Mouse (Mus musculus) forebrain, embryonic 11.5 days (tissue): ENCODE results near the gene Gm20388. TPM values are rescaled to one million over a fixed set of nuclear protein-coding genes. Genes with fewer than 3 reads are reported as not detected.
A peak's percentile ranks its signal among the peaks of the same experiment; 100 is the strongest.

Experiments used
- ATAC-seq: fragments of 200-750 bp; cut with Nextera tagmentation; replicated peaks from 2 replicates; pipeline ENCODE4 v1.8.0; 2017; ENCODE audit warnings: moderate TSS enrichment; ENCODE audit not compliant: low FRiP score
- DNase-seq: peaks from one replicate; pipeline ENCODE4 v3.0.0-alpha.2; 2017; ENCODE audit warnings: low spot score
- H3K27ac ChIP-seq: fragments of 300-500 bp; sonication (generic); 2 replicates; pipeline ENCODE4 v1.5.1; 2014; ENCODE audit warnings: low read depth, low read length
- H3K27me3 ChIP-seq: fragments of 300-500 bp; sonication (generic); 2 replicates; pipeline ENCODE4 v1.6.1; 2014; ENCODE audit warnings: mild to moderate bottlenecking, low read length, mixed read lengths; ENCODE audit not compliant: control insufficient read depth, insufficient read depth
- H3K36me3 ChIP-seq: fragments of 300-500 bp; sonication (generic); 2 replicates; pipeline ENCODE4 v1.6.1; 2014; ENCODE audit warnings: mild to moderate bottlenecking, low read length, moderate library complexity, mixed read lengths; ENCODE audit not compliant: control insufficient read depth, insufficient read depth
- H3K4me1 ChIP-seq: fragments of 300-500 bp; sonication (generic); replicated peaks from 2 replicates; pipeline ENCODE4 v1.6.1; 2014; ENCODE audit warnings: low read length, mixed read lengths; ENCODE audit not compliant: control insufficient read depth, insufficient read depth
- H3K4me2 ChIP-seq: fragments of 300-500 bp; sonication (generic); 2 replicates; pipeline ENCODE4 v1.6.1; 2014; ENCODE audit warnings: low read depth, mild to moderate bottlenecking, low read length, moderate library complexity, mixed read lengths; ENCODE audit not compliant: severe bottlenecking
- H3K4me3 ChIP-seq: fragments of 300-500 bp; sonication (generic); 2 replicates; pipeline ENCODE4 v1.5.1; 2014; ENCODE audit warnings: low read depth, low read length
- H3K9ac ChIP-seq: fragments of 300-500 bp; sonication (generic); 2 replicates; pipeline ENCODE4 v1.6.1; 2014; ENCODE audit warnings: low read length
- H3K9me3 ChIP-seq: fragments of 300-500 bp; sonication (generic); 2 replicates; pipeline ENCODE4 v1.6.1; 2016; ENCODE audit warnings: low read length, mixed read lengths; ENCODE audit not compliant: control insufficient read depth
- WGBS: fragments of 180-500 bp; shearing (Covaris S2); extraction: QIAGEN DNeasy Blood & Tissue Kit; methylation state at CpG from one replicate; pipeline ENCODE4 v1.1.7; 2014; 5-methylcytosine and 5-hydroxymethylcytosine counted together
- polyA plus RNA-seq: library from polyadenylated mRNA; unstranded; fragments of >200 nt; fragmentation: Nextera tagmentation; extraction: Ambion mirVana; gene quantifications from 2 replicates; pipeline ENCODE4 v1.2.1, GENCODE M21; 2014

Gm20388 gene
- polyA plus RNA-seq, 1 experiment from 2014 or later = not detected

- Histone ChIP-seq H3K4me3 (no peak overlapping the region), H3K9me3 (no peaks in the 10 kb centered on the region), H3K36me3 (no peaks in the 10 kb centered on the region), H3K27ac (no peak overlapping the region), H3K4me1 (no peaks in the 10 kb centered on the region), H3K4me2 (no peak overlapping the region), H3K9ac (no peak overlapping the region), H3K27me3 (no peaks in the 10 kb centered on the region)
- DNase-seq = no peak
- ATAC-seq = no peak
These were observed 73.4 kb downstream of the Gm20388 start for GRCm38 (mm10) chr8:119984085-119984484.

- H3K27me3 ChIP-seq = no peaks in the 10 kb centered on the region
- no peak for ATAC-seq
- 79% methylated on average over 5 of the region's 5 CpGs for WGBS
These were observed 75.5 kb downstream of the Gm20388 start for GRCm38 (mm10) chr8:119986174-119986573.

GRCm38 (mm10) chr8:119988087-119988486, 77.4 kb downstream of the Gm20388 start:
- no peak for DNase-seq
- Histone ChIP-seq H3K4me2 (no peak overlapping the region), H3K4me3 (no peak overlapping the region), H3K9me3 (no peaks in the 10 kb centered on the region), H3K9ac (no peak overlapping the region), H3K36me3 (no peaks in the 10 kb centered on the region), H3K27me3 (peaks cover 13% of the 10 kb centered on the region; the same call in 1 of the 2 replicates), H3K27ac (no peak overlapping the region), H3K4me1 (peaks cover 4% of the 10 kb centered on the region; the same call in 1 of the 2 replicates)
- 76% methylated on average over 15 of the region's 15 CpGs for WGBS
- ATAC-seq = no peak

More at GRCm38 (mm10) chr8:119986174-119986573, 75.5 kb downstream of the Gm20388 start:
- no peak overlapping the region for H3K4me2 ChIP-seq
- no peak overlapping the region for H3K27ac ChIP-seq
- H3K36me3 ChIP-seq = no peaks in the 10 kb centered on the region
- H3K4me3 ChIP-seq = no peak overlapping the region
- DNase-seq = no peak
- no peaks in the 10 kb centered on the region for H3K9me3 ChIP-seq
- no peaks in the 10 kb centered on the region for H3K4me1 ChIP-seq
- H3K9ac ChIP-seq = no peak overlapping the region

GRCm38 (mm10) chr8:119992249-119992648, 81.6 kb downstream of the Gm20388 start, which contains the start of gene Crispld2:
Gene Crispld2, plus strand, starts transcription at chr8:119992438.
- H3K36me3 ChIP-seq = no peaks in the 10 kb centered on the region
- ATAC-seq (peak; percentile 92), DNase-seq (peak; percentile 93)
- H3K27ac ChIP-seq = no peak within 1 kb of the TSS
- no peaks in the 10 kb centered on the region for H3K9me3 ChIP-seq
- 0% methylated on average over 25 of the region's 25 CpGs for WGBS
- H3K4me3 ChIP-seq = peak within 1 kb of the TSS; percentile 29
- peaks cover 17% of the 10 kb centered on the region for H3K27me3 ChIP-seq
- peaks cover 4% of the 10 kb centered on the region; the same call in 1 of the 2 replicates for H3K4me1 ChIP-seq
- H3K9ac ChIP-seq = 0 out of 2 replicates have a peak within 1 kb of the TSS, but pooled peaks have one; percentile 37
- peak within 1 kb of the TSS; percentile 60 for H3K4me2 ChIP-seq

- ATAC-seq (no peak), DNase-seq (no peak)
- 86% methylated on average over 7 of the region's 7 CpGs for WGBS
- H3K9ac ChIP-seq = no peak overlapping the region
- H3K27ac ChIP-seq = no peak overlapping the region
- peaks cover 17% of the 10 kb centered on the region for H3K27me3 ChIP-seq
- no peak overlapping the region for H3K4me3 ChIP-seq
- H3K4me2 ChIP-seq = no peak overlapping the region
- H3K9me3 ChIP-seq = no peaks in the 10 kb centered on the region
- no peaks in the 10 kb centered on the region for H3K36me3 ChIP-seq
- H3K4me1 ChIP-seq = peaks cover 4% of the 10 kb centered on the region; the same call in 1 of the 2 replicates
These were observed 83.5 kb downstream of the Gm20388 start for GRCm38 (mm10) chr8:119994114-119994513.

GRCm38 (mm10) chr8:119994556-119994955, 83.9 kb downstream of the Gm20388 start:
- Histone ChIP-seq H3K4me1 (peaks cover 4% of the 10 kb centered on the region; the same call in 1 of the 2 replicates), H3K9ac (no peak overlapping the region), H3K27ac (no peak overlapping the region), H3K4me2 (no peak overlapping the region), H3K9me3 (no peaks in the 10 kb centered on the region), H3K4me3 (no peak overlapping the region), H3K27me3 (peaks cover 17% of the 10 kb centered on the region), H3K36me3 (no peaks in the 10 kb centered on the region)
- DNase-seq (no peak), ATAC-seq (no peak)
- WGBS = 69% methylated on average over 6 of the region's 6 CpGs

- H3K4me1 ChIP-seq = peaks cover 4% of the 10 kb centered on the region; the same call in 1 of the 2 replicates
- H3K27me3 ChIP-seq = peaks cover 9% of the 10 kb centered on the region
- no peaks in the 10 kb centered on the region for H3K9me3 ChIP-seq
- H3K4me3 ChIP-seq = no peak overlapping the region
- 91% methylated on average over 4 of the region's 4 CpGs for WGBS
- no peak overlapping the region for H3K4me2 ChIP-seq
- H3K36me3 ChIP-seq = no peaks in the 10 kb centered on the region
- H3K27ac ChIP-seq = no peak overlapping the region
- ATAC-seq = no peak
- DNase-seq = no peak
- H3K9ac ChIP-seq = no peak overlapping the region
These were observed 86.6 kb downstream of the Gm20388 start for GRCm38 (mm10) chr8:119997266-119997665.

- ATAC-seq = no peak
- Histone ChIP-seq H3K9me3 (no peaks in the 10 kb centered on the region), H3K4me3 (no peak overlapping the region), H3K27ac (no peak overlapping the region), H3K4me1 (no peaks in the 10 kb centered on the region), H3K9ac (no peak overlapping the region), H3K4me2 (no peak overlapping the region), H3K36me3 (no peaks in the 10 kb centered on the region), H3K27me3 (no peaks in the 10 kb centered on the region)
- 75% methylated on average over 8 of the region's 8 CpGs for WGBS
- DNase-seq = no peak
These were observed 89.8 kb downstream of the Gm20388 start for GRCm38 (mm10) chr8:120000461-120000860.

- DNase-seq (no peak), ATAC-seq (no peak)
- no peak overlapping the region for H3K27ac ChIP-seq
- no peak overlapping the region for H3K9ac ChIP-seq
- no peak overlapping the region for H3K4me3 ChIP-seq
- no peaks in the 10 kb centered on the region for H3K4me1 ChIP-seq
- WGBS = 70% methylated on average over 7 of the region's 7 CpGs
- H3K4me2 ChIP-seq = no peak overlapping the region
- H3K27me3 ChIP-seq = no peaks in the 10 kb centered on the region
- no peaks in the 10 kb centered on the region for H3K9me3 ChIP-seq
- no peaks in the 10 kb centered on the region for H3K36me3 ChIP-seq
These were observed 91.1 kb downstream of the Gm20388 start for GRCm38 (mm10) chr8:120001712-120002111.
